Mouse (Mus musculus) A20 (cell line): ENCODE results near the gene Atg10.

Experiments
- DNase-seq: peaks from one replicate; pipeline ENCODE4 v3.0.0-alpha.2; 2011; ENCODE audit warnings: low read depth, low spot score

The Atg10 gene

GRCm38 (mm10) chr13:91118156-91118555 lies 105.6 kb downstream of the Atg10 start:
- no peak for DNase-seq

GRCm38 (mm10) chr13:91114880-91115279 lies 108.9 kb downstream of the Atg10 start:
- DNase-seq = no peak

GRCm38 (mm10) chr13:91107308-91107946 lies 116.3 kb downstream of the Atg10 start:
- DNase-seq = no peak

GRCm38 (mm10) chr13:91102238-91102637 lies 121.5 kb downstream of the Atg10 start:
- no peak for DNase-seq

GRCm38 (mm10) chr13:91100417-91100816 lies 123.4 kb downstream of the Atg10 start:
- DNase-seq = no peak

GRCm38 (mm10) chr13:91094851-91095250 lies 128.9 kb downstream of the Atg10 start:
- DNase-seq = no peak

- DNase-seq = peak; percentile 8
These were observed 129.6 kb downstream of the Atg10 start for GRCm38 (mm10) chr13:91094196-91094595.

- no peak for DNase-seq
These were observed 130.2 kb downstream of the Atg10 start for GRCm38 (mm10) chr13:91093610-91094009.

DNA sequence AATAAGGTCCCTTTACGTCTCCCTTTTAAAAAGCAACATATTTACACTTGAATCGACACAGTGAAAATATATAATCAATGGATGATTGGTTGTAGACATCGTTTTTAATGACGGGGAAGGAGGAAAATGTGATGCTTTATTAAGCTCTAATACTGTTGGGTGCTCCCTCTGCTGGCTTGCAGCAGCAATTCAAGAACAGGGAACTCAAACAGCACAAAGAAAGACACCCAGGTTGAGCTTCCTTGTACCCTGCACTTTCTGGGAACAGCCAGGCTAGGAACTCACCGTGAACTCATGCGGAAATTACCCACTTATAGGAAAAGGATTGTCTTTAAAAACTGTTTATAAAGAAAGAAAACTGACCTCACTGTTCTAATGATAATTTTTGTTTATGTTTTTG lies 130.6 kb downstream of the Atg10 start:
- peak; percentile 50 for DNase-seq

- no peak for DNase-seq
These were observed 132.0 kb downstream of the Atg10 start for GRCm38 (mm10) chr13:91091731-91092190.

DNA sequence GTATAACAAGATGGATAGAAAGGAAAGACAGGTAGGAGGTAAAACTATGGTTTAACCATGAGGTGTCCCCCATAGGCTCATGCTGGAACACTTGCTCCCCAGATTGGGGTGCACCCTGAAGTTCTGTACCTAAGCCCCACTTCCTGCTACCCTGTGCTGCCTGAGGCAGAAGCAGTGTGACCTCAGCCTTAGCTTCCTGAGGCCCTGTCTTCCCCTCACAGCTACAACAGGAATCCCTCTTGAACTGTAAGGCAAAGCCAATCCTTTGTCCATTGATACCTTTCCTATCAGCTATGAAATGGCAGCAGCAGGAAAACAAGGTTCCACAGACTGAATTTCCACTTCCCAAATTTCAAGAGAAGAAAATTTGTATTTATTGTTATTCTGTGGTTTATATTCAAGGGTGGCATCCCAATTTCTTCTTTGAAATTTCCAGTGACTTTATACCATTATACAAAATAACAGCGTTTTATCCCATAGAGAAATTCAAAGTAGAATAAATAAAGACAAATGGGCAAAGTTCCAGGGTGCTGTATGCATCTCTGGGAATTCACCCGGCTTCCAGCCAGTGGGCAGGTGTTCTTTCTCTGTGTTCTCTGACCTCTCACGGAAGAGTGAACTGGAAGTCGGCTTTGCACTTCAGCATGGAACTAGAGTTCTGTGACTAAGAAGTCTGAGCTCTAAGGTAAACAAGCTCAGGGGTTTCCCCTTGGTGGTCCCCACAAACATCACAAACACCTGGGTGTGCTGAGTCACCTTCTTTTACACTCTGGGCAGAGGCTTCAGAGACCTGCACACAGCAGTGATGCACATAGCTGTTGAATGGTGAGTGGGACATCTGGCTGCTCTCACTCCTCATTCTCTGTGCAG lies 132.7 kb downstream of the Atg10 start:
- DNase-seq = peak; percentile 82

GRCm38 (mm10) chr13:91086361-91086900 lies 137.3 kb downstream of the Atg10 start:
- no peak for DNase-seq

- DNase-seq = no peak
These were observed 151.4 kb downstream of the Atg10 start for GRCm38 (mm10) chr13:91072351-91072750.

- DNase-seq = no peak
These were observed 162.9 kb downstream of the Atg10 start for GRCm38 (mm10) chr13:91060871-91061270.

DNA sequence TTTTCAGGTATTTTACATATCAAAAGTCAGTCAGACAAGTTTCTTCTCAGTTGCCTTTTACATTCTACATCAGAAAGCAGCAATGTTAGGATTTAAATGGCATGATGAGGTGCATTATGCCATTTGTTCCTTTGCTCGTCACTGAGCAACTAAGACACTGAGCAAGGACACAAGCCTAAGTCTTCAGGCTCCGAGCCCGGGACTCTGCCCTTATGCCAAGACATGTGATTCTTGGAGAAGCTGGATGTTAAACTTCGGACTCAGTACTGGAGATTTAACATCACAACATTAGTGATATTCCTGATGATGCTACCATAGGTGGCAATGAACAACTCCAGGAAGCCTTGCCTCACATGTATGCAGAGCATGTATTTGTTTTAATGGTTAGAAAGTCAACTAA lies 175.6 kb downstream of the Atg10 start:
- no peak for DNase-seq

DNA sequence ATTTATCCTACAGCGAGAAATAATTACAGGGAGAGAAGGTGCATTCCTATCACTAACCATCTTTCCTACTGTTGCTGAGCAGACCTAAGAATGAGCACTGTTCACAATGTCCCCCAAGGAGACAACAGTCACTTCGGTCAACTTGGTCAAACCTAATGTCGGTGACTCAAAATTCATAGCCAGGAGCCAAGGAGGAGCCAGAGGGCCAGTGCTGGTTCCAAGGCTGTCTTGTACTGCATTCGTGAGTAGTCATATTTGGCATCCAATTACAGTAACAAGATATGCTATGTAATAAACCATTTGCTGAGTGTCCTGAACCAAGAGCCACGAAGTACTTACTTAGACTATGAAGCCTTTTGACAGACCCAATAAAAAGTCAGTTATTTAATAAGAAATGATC lies 176.9 kb downstream of the Atg10 start:
- DNase-seq = no peak

DNA sequence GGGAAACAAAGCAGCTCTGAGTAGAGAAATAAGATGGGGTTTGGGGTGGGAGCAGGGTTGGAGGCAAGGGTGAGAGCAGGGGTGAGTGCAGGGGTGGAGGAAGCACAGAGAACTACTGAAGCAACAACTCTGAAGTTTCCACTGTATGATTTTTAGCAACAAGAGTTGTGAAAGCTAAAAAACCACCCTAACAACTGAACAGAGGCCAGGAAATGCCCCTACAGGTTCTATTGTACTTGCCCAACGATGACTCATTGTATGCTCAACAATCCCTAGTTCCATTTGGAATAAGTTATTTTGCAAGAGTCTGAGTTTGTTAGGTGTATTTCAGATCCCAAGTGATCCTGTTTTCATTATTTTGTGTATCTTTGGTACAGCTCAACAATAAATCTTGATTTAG lies 182.5 kb downstream of the Atg10 start:
- DNase-seq = no peak

DNA sequence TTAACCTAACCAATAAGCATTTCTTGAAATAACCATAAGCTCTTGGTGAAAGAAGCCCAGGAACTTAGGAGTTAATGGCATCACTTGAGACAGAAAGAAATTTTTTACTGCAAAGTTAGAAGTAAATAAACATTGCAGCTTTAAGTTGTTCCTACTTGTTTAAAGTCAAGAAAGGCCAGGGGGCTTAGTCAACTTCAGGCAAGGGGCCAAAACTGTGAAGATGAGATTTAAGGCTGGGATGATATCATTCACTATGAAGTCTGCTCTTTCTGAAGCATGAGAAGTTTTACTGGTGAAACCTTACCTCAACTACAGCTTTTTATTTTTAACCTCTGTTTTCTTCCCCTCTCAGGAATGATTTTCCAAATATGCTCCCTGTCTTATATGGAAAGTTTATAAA lies 183.3 kb downstream of the Atg10 start:
- no peak for DNase-seq

- DNase-seq = no peak
These were observed 184.5 kb downstream of the Atg10 start for GRCm38 (mm10) chr13:91039201-91039807.

- no peak for DNase-seq
These were observed 185.1 kb downstream of the Atg10 start for GRCm38 (mm10) chr13:91038636-91039035.

DNA sequence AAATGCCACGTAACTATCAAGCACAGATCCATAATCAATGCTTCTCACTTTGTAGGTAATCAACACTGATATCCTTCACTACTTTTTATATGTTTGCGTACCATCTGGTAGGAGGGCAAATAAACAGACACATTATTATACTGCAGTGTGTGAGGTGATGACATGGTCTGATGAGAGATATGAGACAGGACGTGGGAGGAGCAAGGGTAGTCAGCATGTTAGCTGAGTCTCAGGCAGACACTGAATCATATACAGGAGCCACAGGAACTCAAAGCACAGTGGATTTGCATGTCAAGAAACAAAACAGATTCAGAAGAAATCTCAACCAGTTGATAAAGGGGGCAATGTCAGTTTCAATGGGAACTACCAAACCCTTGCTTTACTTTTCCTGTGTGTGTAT lies 185.7 kb downstream of the Atg10 start:
- DNase-seq = no peak

- no peak for DNase-seq
These were observed 186.4 kb downstream of the Atg10 start for GRCm38 (mm10) chr13:91037405-91037804.
